Mouse (Mus musculus): ENCODE measurements around the gene Prpf4. TPM values are rescaled to one million over a fixed set of nuclear protein-coding genes. Genes with fewer than 3 reads are reported as not detected.

Gene Prpf4
- total and polyA plus RNA-seq, 3 experiments = 18.1 to 33.7 (median 33.5) TPM

DNA sequence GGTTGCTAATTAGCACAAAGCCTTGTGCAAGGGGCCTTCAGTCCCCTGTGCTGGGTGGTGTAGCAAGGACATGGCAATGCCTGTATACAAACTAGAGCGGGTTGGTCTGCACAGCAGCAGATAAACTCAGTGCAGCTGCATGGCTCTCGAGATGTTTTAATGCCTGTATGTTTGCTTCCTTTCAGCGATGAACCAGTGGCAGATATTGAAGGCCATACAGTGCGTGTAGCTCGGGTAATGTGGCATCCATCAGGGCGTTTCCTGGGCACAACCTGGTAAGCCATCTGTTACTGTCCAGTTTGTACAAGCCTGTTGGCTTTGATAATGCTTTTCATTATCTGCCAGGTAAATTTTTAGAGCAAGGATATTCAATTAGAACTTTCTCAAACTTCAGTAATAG lies 10.5 kb downstream of the Prpf4 start:
- Histone ChIP-seq H3K79me2 (replicated peaks; ENCODE audit: control insufficient read depth, extremely low read depth, insufficient read depth, poor library complexity, severe bottlenecking) (no peaks in the 10 kb centered on the region; the same call in 1 of the 2 replicates), H3K4me3 (replicated peaks in 1 of 3; ENCODE audit: low read depth in 2 of 3, low read length in 2 of 3, poor library complexity in 1 of 3) (no peak overlapping the region), H3K4me1 (ENCODE audit: control insufficient read depth in 1 of 2, insufficient read depth in 2 of 2) (no peaks in the 10 kb centered on the region), H3K27ac (ENCODE audit: insufficient read depth, low read depth) (no peak overlapping the region), H3K9me3 (replicated peaks; ENCODE audit: low read length) (no peaks in the 10 kb centered on the region), H3K27me3 (replicated peaks) (no peaks in the 10 kb centered on the region), H3K4me2 (ENCODE audit: insufficient read depth, low read depth, poor library complexity, severe bottlenecking) (no peak overlapping the region), H3K9ac (ENCODE audit: insufficient read depth, low read depth) (no peak overlapping the region), H3K36me3 (replicated peaks in 1 of 2; ENCODE audit: control insufficient read depth in 1 of 2, insufficient read depth in 1 of 2, low read length in 1 of 2) (peaks cover 92 to 100% of the 10 kb centered on the region in 2 experiments)
- no peak for TF ChIP-seq JUN (IDR thresholded peaks at IDR 0.05; ENCODE audit: insufficient read depth, low read depth, low read length)
- TF ChIP-seq JUND (conservative IDR thresholded peaks at IDR 0.05; ENCODE audit: low read depth, low read length) = no peak
- no peak for TF ChIP-seq MXI1 (IDR thresholded peaks at IDR 0.05; ENCODE audit: low read depth, low read length)
- TF ChIP-seq E2F4 (IDR thresholded peaks at IDR 0.05; ENCODE audit: insufficient replicate concordance, low read depth, low read length) = no peak
- no peak for TF ChIP-seq CTCF (conservative IDR thresholded peaks at IDR 0.05 in 1 of 2, IDR thresholded peaks at IDR 0.05 in 1 of 2; ENCODE audit: low read depth in 2 of 2, low read length in 2 of 2)
- TF ChIP-seq USF2 (conservative IDR thresholded peaks at IDR 0.05; ENCODE audit: low read depth, low read length) = no peak
- TF ChIP-seq IRF4 (IDR thresholded peaks at IDR 0.05; ENCODE audit: low read depth, low read length) = no peak
- no peak for TF ChIP-seq BHLHE40 (IDR thresholded peaks at IDR 0.05; ENCODE audit: low read depth, low read length)
- no peak for TF ChIP-seq ZMIZ1 (IDR thresholded peaks at IDR 0.05; ENCODE audit: low read depth, low read length)
- TF ChIP-seq ZC3H11A (IDR thresholded peaks at IDR 0.05; ENCODE audit: low read depth, low read length) = no peak
- in situ Hi-C loops (cut with MboI; ENCODE audit: low pct_ligation_motif_present, low pct_unique_long_range_greater_than_20kb, low sequenced_read_pairs) = no loop called here
- DNase-seq (ENCODE audit: extremely low read depth) = no peak
- dilution Hi-C loops (cut with MboI; ENCODE audit: extremely low pct_ligation_motif_present, extremely low pct_unique_long_range_greater_than_20kb, low sequenced_read_pairs) = no loop called here

DNA sequence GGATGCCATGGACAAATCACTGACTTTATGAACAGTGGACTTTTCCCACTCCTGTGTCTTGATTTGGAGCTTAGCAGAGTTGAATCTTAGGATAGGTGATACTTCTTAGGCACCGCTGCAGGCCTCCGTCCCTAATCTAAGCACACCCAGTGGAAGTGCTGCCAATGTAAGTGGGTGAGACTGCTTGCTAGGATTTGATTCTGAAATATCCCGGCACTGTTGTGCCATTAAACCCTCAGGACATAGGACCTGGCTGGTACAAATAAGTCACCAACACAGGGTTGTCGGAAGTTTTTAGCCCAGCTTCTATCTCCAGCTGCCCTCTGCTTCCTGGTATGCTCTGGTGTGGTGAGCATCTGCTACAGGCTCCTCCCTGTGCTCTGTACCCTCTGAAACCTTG lies 17.3 kb downstream of the Prpf4 start:
- H3K79me2 ChIP-seq (replicated peaks; ENCODE audit: control insufficient read depth, extremely low read depth, insufficient read depth, poor library complexity, severe bottlenecking) = no peaks in the 10 kb centered on the region
- in situ Hi-C loops (cut with MboI; ENCODE audit: low pct_ligation_motif_present, low pct_unique_long_range_greater_than_20kb, low sequenced_read_pairs) = loop anchor here (5.0 kb wide), 1 partner anchor 81 kb away; no protein-coding TSS in a partner anchor
- dilution Hi-C loops (cut with MboI; ENCODE audit: extremely low pct_ligation_motif_present, extremely low pct_unique_long_range_greater_than_20kb, low sequenced_read_pairs) = no loop called here
- H3K4me2 ChIP-seq (ENCODE audit: insufficient read depth, low read depth, poor library complexity, severe bottlenecking) = no peak overlapping the region
- peaks cover under 1 to 19% of the 10 kb centered on the region in 2 experiments; a peak in 3 of 4 replicates for H3K4me1 ChIP-seq (ENCODE audit: control insufficient read depth in 1 of 2, insufficient read depth in 2 of 2)
- peaks cover 50 to 77% of the 10 kb centered on the region in 2 experiments for H3K36me3 ChIP-seq (replicated peaks in 1 of 2; ENCODE audit: control insufficient read depth in 1 of 2, insufficient read depth in 1 of 2, low read length in 1 of 2)
- no peak overlapping the region for H3K4me3 ChIP-seq (replicated peaks in 1 of 3; ENCODE audit: low read depth in 2 of 3, low read length in 2 of 3, poor library complexity in 1 of 3)
- no peak for DNase-seq (ENCODE audit: extremely low read depth)
- no peak overlapping the region for H3K27ac ChIP-seq (ENCODE audit: insufficient read depth, low read depth)
- no peak overlapping the region for H3K9ac ChIP-seq (ENCODE audit: insufficient read depth, low read depth)
- H3K27me3 ChIP-seq (replicated peaks) = no peaks in the 10 kb centered on the region
- H3K9me3 ChIP-seq (replicated peaks; ENCODE audit: low read length) = no peaks in the 10 kb centered on the region
- no peak for TF ChIP-seq RAD21 (IDR thresholded peaks at IDR 0.05; ENCODE audit: low read depth, low read length)
- no peak for TF ChIP-seq MAZ (IDR thresholded peaks at IDR 0.05; ENCODE audit: low read depth, low read length)
- no peak for TF ChIP-seq JUND (conservative IDR thresholded peaks at IDR 0.05; ENCODE audit: low read depth, low read length)
- TF ChIP-seq EP300 (IDR thresholded peaks at IDR 0.05; ENCODE audit: low read length) = no peak
- TF ChIP-seq ZMIZ1 (IDR thresholded peaks at IDR 0.05; ENCODE audit: low read depth, low read length) = no peak
- no peak for TF ChIP-seq ELF1 (IDR thresholded peaks at IDR 0.05; ENCODE audit: low read depth, low read length)
- no peak for TF ChIP-seq ZC3H11A (IDR thresholded peaks at IDR 0.05; ENCODE audit: low read depth, low read length)
